Mouse (Mus musculus): ENCODE data around the gene Sez6l2. TPM values are rescaled to one million over a fixed set of nuclear protein-coding genes. Genes with fewer than 3 reads are reported as not detected.

Gene Sez6l2
- polyA plus RNA-seq, 1 experiment from 2014 or later: 1.7 TPM

DNA sequence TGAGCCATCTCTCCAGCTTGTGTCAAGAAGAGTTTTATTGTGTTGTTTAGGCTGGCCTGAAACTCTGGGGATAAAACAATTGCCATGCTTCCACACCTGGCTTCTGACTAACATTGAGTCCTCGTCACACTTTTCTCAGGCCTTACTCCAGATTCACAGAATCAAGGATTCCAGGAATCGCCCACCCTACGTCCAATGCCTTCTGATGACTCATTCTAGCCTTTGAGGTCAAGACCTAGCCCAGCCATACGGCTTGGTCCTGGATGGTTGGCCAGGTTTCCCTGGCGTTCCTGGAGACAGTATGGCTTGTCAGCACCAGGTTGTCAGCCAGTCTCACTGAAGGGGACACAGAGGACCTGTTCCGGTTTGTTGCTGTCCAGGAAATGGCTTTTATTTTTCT, 62.0 kb downstream of the Sez6l2 start:
- Histone ChIP-seq H3K27me3 (ENCODE audit: insufficient read depth, low read length) (no peaks in the 10 kb centered on the region), H3K36me3 (ENCODE audit: insufficient read depth, low read length) (0 out of 2 replicates have a peak, but pooled peaks cover 4% of the 10 kb centered on the region), H3K4me2 (ENCODE audit: low read length) (no peak overlapping the region), H3K4me3 (replicated peaks; ENCODE audit: low read depth, low read length) (no peak overlapping the region), H3K4me1 (replicated peaks; ENCODE audit: insufficient read depth, low read length) (peaks cover 20% of the 10 kb centered on the region; the same call in 1 of the 2 replicates), H3K27ac (no peak overlapping the region), H3K9me3 (replicated peaks; ENCODE audit: low read length) (no peaks in the 10 kb centered on the region), H3K9ac (ENCODE audit: low read depth, low read length) (no peak overlapping the region)
- 71% methylated on average over 6 of the region's 6 CpGs for WGBS
- DNase-seq (ENCODE audit: low spot score) (no peak), ATAC-seq (replicated peaks; ENCODE audit: low FRiP score, low read depth) (no peak)
- TF ChIP-seq CTCF (IDR thresholded peaks at IDR 0.05; ENCODE audit: low read depth): no peak

GRCm38 (mm10) chr7:127012845-127013244, 62.5 kb downstream of the Sez6l2 start:
- ATAC-seq (replicated peaks; ENCODE audit: low FRiP score, low read depth): no peak
- WGBS: 95% methylated on average over 10 of the region's 10 CpGs

DNA sequence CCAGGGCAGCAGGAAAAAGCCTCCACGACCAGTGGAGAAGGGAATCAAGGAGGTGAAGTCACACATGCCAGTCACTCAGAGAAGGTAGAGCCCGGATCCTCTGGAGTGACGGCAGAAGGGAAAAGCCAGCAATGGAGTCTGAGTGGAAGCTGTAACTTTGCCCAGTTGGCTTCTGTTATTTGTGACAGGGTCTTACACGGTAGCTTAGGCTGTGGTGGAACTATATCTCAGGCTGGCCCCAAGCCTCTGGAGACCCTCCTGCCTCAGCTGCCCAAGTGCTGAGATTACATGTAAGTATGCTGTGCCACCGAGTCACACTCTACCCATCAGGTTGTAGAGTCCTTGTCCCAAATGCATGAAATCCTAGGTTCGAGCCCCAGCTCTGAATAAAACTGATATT, 63.0 kb downstream of the Sez6l2 start:
- Histone ChIP-seq H3K36me3 (ENCODE audit: insufficient read depth, low read length) (0 out of 2 replicates have a peak, but pooled peaks cover 4% of the 10 kb centered on the region), H3K9ac (ENCODE audit: low read depth, low read length) (no peak overlapping the region), H3K4me1 (replicated peaks; ENCODE audit: insufficient read depth, low read length) (peaks cover 27% of the 10 kb centered on the region; the same call in 1 of the 2 replicates), H3K4me2 (ENCODE audit: low read length) (peak overlapping the region; percentile 73; the same call in 1 of the 2 replicates), H3K27me3 (ENCODE audit: insufficient read depth, low read length) (no peaks in the 10 kb centered on the region), H3K27ac (no peak overlapping the region), H3K9me3 (replicated peaks; ENCODE audit: low read length) (no peaks in the 10 kb centered on the region), H3K4me3 (replicated peaks; ENCODE audit: low read depth, low read length) (no peak overlapping the region)
- WGBS: 94% methylated on average over 6 of the region's 6 CpGs
- ATAC-seq (replicated peaks; ENCODE audit: low FRiP score, low read depth) (no peak), DNase-seq (ENCODE audit: low spot score) (no peak)
- no peak for TF ChIP-seq CTCF (IDR thresholded peaks at IDR 0.05; ENCODE audit: low read depth)

More at GRCm38 (mm10) chr7:127012845-127013244, 62.5 kb downstream of the Sez6l2 start:
- DNase-seq (ENCODE audit: low spot score): no peak
- H3K36me3 ChIP-seq (ENCODE audit: insufficient read depth, low read length): 0 out of 2 replicates have a peak, but pooled peaks cover 4% of the 10 kb centered on the region
- no peaks in the 10 kb centered on the region for H3K9me3 ChIP-seq (replicated peaks; ENCODE audit: low read length)
- H3K27me3 ChIP-seq (ENCODE audit: insufficient read depth, low read length): no peaks in the 10 kb centered on the region
- no peak overlapping the region for H3K27ac ChIP-seq
- no peak overlapping the region for H3K4me3 ChIP-seq (replicated peaks; ENCODE audit: low read depth, low read length)
- H3K4me2 ChIP-seq (ENCODE audit: low read length): no peak overlapping the region
- H3K4me1 ChIP-seq (replicated peaks; ENCODE audit: insufficient read depth, low read length): peaks cover 23% of the 10 kb centered on the region; the same call in 1 of the 2 replicates
- TF ChIP-seq CTCF (IDR thresholded peaks at IDR 0.05; ENCODE audit: low read depth): no peak
- H3K9ac ChIP-seq (ENCODE audit: low read depth, low read length): no peak overlapping the region

DNA sequence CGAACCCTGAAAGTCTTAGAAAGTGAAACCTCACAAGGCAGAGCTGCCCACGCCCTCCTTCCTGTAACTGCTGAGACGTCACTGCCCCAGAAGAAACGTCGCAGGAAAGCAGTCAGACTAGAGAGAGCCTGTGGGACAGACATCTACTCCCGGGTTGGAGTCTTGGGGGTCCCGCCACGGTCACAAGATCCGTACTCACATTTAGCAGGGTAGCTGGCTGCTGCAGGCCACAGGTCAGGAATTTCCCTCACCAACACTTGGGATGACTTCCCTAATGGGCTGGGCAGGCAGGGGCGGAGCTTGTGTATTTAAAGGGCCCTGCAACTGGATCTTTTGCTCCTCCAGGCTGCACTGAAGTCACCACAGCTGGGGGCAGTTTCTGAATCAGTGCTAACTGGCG, 64.0 kb downstream of the Sez6l2 start, which contains the start of gene Mvp:
TSS of gene Mvp (minus strand) at position 302 of the 400 bp plus-strand sequence.
- no peaks in the 10 kb centered on the region for H3K27me3 ChIP-seq (ENCODE audit: insufficient read depth, low read length)
- no peak for TF ChIP-seq CTCF (IDR thresholded peaks at IDR 0.05; ENCODE audit: low read depth)
- peak within 1 kb of the TSS; percentile 31 for H3K27ac ChIP-seq
- no peaks in the 10 kb centered on the region for H3K9me3 ChIP-seq (replicated peaks; ENCODE audit: low read length)
- ATAC-seq (replicated peaks; ENCODE audit: low FRiP score, low read depth): no peak
- 0 out of 2 replicates have a peak, but pooled peaks cover 4% of the 10 kb centered on the region for H3K36me3 ChIP-seq (ENCODE audit: insufficient read depth, low read length)
- DNase-seq (ENCODE audit: low spot score): peak; percentile 87
- peak within 1 kb of the TSS; percentile 73 for H3K4me2 ChIP-seq (ENCODE audit: low read length)
- H3K4me3 ChIP-seq (replicated peaks; ENCODE audit: low read depth, low read length): peak within 1 kb of the TSS; percentile 47
- peak within 1 kb of the TSS; percentile 70 for H3K9ac ChIP-seq (ENCODE audit: low read depth, low read length)
- peaks cover 21% of the 10 kb centered on the region; the same call in 1 of the 2 replicates for H3K4me1 ChIP-seq (replicated peaks; ENCODE audit: insufficient read depth, low read length)
- WGBS: 14% methylated on average over 11 of the region's 11 CpGs

DNA sequence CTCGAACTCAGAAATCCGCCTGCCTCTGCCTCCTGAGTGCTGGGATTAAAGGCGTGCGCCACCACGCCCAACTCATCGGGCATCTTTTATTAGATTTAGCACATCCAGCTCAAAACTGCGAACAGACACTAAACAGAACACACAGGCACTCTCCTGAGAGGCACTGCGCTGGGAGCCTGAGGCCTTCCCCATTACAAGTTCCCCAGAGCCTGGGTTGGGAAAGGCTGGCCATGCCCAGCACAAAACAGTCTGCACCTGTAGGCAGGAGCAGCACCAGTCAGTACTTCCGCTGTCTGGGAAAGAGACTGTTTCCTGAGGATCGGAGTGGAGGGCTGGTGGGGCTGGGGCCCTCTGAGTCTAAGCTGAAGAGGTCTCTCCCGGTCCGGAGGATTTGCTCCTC, 64.6 kb downstream of the Sez6l2 start:
- no peak overlapping the region for H3K9ac ChIP-seq (ENCODE audit: low read depth, low read length)
- no peak for TF ChIP-seq CTCF (IDR thresholded peaks at IDR 0.05; ENCODE audit: low read depth)
- 93% methylated on average over 12 of the region's 12 CpGs for WGBS
- H3K4me3 ChIP-seq (replicated peaks; ENCODE audit: low read depth, low read length): no peak overlapping the region
- DNase-seq (ENCODE audit: low spot score) (no peak), ATAC-seq (replicated peaks; ENCODE audit: low FRiP score, low read depth) (no peak)
- no peaks in the 10 kb centered on the region for H3K9me3 ChIP-seq (replicated peaks; ENCODE audit: low read length)
- H3K27me3 ChIP-seq (ENCODE audit: insufficient read depth, low read length): no peaks in the 10 kb centered on the region
- no peak overlapping the region for H3K4me2 ChIP-seq (ENCODE audit: low read length)
- peak overlapping the region; percentile 6; the same call in 1 of the 2 replicates for H3K27ac ChIP-seq
- 0 out of 2 replicates have a peak, but pooled peaks cover 4% of the 10 kb centered on the region for H3K36me3 ChIP-seq (ENCODE audit: insufficient read depth, low read length)
- peaks cover 26% of the 10 kb centered on the region; the same call in 1 of the 2 replicates for H3K4me1 ChIP-seq (replicated peaks; ENCODE audit: insufficient read depth, low read length)

- Histone ChIP-seq H3K4me2 (ENCODE audit: low read length) (peak overlapping the region; percentile 79), H3K4me1 (replicated peaks; ENCODE audit: insufficient read depth, low read length) (peaks cover 32% of the 10 kb centered on the region; the same call in 1 of the 2 replicates), H3K9me3 (replicated peaks; ENCODE audit: low read length) (no peaks in the 10 kb centered on the region), H3K4me3 (replicated peaks; ENCODE audit: low read depth, low read length) (peak overlapping the region; percentile 68), H3K9ac (ENCODE audit: low read depth, low read length) (peak overlapping the region; percentile 82), H3K27me3 (ENCODE audit: insufficient read depth, low read length) (no peaks in the 10 kb centered on the region), H3K27ac (peak overlapping the region; percentile 95), H3K36me3 (ENCODE audit: insufficient read depth, low read length) (0 out of 2 replicates have a peak, but pooled peaks cover 4% of the 10 kb centered on the region)
- under 1% methylated on average over 10 of the region's 10 CpGs for WGBS
- TF ChIP-seq CTCF (IDR thresholded peaks at IDR 0.05; ENCODE audit: low read depth): no peak
- ATAC-seq (replicated peaks; ENCODE audit: low FRiP score, low read depth): peak; percentile 34
- DNase-seq (ENCODE audit: low spot score): peak; percentile 73
Measured at GRCm38 (mm10) chr7:127016081-127016480, 65.7 kb downstream of the Sez6l2 start.

DNA sequence TGATC, 65.9 kb downstream of the Sez6l2 start, which contains the start of gene Pagr1b:
TSS of gene Pagr1b (minus strand) at position 4 of the 5 bp plus-strand sequence.
- ATAC-seq (replicated peaks; ENCODE audit: low FRiP score, low read depth): no peak
- H3K4me1 ChIP-seq (replicated peaks; ENCODE audit: insufficient read depth, low read length): peaks cover 34% of the 10 kb centered on the region

More for the DNA sequence above, 65.9 kb downstream of the Sez6l2 start, which contains the start of gene Pagr1b:
- no peak for DNase-seq (ENCODE audit: low spot score)
- Histone ChIP-seq H3K4me3 (replicated peaks; ENCODE audit: low read depth, low read length) (peak within 1 kb of the TSS; percentile 68), H3K27ac (peak within 1 kb of the TSS; percentile 95), H3K9ac (ENCODE audit: low read depth, low read length) (peak within 1 kb of the TSS; percentile 82), H3K9me3 (replicated peaks; ENCODE audit: low read length) (no peaks in the 10 kb centered on the region), H3K4me2 (ENCODE audit: low read length) (peak within 1 kb of the TSS; percentile 79), H3K27me3 (ENCODE audit: insufficient read depth, low read length) (no peaks in the 10 kb centered on the region), H3K36me3 (ENCODE audit: insufficient read depth, low read length) (0 out of 2 replicates have a peak, but pooled peaks cover 4% of the 10 kb centered on the region)
- no peak for TF ChIP-seq CTCF (IDR thresholded peaks at IDR 0.05; ENCODE audit: low read depth)
